Mouse (Mus musculus): ENCODE measurements around the gene Mgmt.

DNA sequence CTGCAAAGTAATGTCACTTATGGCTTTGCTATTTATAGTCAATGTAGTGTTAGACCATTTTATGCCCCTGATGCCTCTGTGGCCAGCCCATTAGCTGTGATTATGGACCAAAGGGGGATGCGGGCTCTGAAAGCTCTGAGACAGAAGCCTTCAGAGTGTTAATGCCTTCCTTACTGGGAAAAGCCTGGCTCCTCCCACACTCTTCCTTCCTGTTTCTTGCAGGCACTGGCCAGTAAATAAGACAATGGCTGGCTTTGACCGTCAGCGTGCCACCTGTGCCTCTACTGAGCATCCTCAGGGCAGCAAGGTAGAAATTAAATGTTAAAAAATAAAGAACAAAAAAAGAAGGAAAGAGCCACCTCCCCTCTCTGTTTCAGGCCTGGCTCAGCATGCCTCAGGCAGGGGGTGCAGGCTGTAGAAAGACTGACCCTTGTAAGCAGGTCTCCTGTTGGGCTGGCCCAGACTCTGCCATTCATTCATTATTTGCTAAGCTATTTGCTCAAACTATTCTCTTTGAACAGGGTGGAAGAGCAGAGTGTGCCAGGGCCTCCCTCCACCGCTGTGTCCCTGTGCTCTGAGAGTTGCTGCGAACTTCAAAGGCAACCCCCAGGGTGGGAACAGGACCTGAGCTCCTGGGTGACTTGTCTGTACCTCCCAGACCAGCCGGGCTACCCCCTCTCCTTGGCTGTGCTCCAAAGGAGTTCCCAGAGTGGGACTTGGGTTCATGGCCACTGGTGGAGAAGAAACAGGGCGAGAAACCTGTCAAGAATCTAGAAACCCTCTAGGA is 29.5 kb upstream of the Mgmt start:
- TF ChIP-seq CTCF (IDR thresholded peaks at IDR 0.05; ENCODE audit: control insufficient read depth, insufficient read depth, low read length): no peak
- no peak for TF ChIP-seq POLR2A (IDR thresholded peaks at IDR 0.05; ENCODE audit: borderline replicate concordance, control insufficient read depth, low read depth, low read length)
